Mouse (Mus musculus): ENCODE measurements around the gene Reg1.
"Not testable (repeated sequence)": the region's sequence is repeated elsewhere in the genome, so short reads cannot be mapped to it uniquely, and the experiment has no call there.

Reg1 gene

DNA sequence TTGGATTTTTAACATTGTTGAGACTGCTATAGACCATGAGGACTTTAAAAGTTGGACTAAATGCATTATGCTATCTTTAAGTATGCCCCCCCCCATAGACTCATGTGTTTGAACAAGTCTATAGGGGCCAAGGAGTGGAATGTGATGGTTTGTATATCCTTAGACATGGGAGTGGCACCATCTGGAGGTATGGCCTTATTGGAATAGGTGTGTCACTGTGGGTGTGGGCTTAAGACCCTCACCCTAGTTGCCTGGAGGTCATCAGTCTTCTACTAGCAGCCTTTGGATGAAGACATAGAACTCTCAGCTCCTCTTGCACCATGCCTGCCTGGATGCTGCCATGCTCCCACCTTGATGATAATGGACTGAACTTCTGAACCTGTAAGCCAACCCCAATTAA is at the start of gene Reg1:
Gene Reg1 (plus strand): TSS at position 301 of the 400 bp plus-strand sequence.
- not testable (repeated sequence) for DNase-seq (ENCODE audit: low read depth, low spot score)

DNA sequence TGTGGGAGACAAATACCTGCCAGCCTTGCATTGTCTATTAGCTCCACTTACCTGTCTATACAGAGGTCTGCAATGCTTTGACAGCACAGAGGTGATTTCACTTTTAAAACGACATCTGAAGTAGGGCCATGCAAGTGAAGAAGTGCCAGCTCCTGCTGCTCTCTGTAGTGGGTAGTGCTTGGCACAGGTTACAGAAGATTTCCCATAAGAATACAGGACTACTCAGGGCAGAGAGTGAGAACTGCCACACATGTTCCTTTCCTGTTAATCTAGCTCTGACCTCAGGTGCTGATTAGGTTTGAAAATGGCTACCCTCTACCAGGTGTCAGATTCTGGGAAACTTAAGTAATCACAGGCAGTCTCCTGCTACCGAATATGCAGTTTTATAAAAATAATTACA is 43.7 kb upstream of the Reg1 start, which contains the start of gene Reg3d:
Gene Reg3d (minus strand): TSS at position 101 of the 400 bp plus-strand sequence.
- DNase-seq (ENCODE audit: low read depth, low spot score), result no peak

DNA sequence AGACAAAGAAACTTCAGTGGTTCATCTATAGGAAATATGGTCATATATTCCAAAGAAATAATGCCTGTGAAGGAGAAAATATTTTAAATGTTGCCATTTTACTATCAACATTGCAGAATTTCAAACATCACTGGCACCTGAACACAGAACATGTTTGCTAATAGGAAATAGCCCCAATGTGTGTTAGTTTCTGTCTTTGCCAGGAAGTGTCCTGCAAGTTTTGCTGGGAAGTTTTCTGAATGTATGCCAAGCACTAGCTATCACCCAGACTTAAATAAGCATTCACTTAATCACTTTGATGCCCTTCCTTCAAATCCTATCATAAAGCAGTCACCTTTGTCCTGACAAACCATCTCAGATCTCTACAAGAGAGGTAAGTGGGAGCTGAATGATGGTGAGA is 42.1 kb upstream of the Reg1 start, which contains the start of gene Reg3a:
Gene Reg3a (plus strand): TSS at position 301 of the 400 bp plus-strand sequence.
- DNase-seq (ENCODE audit: low read depth, low spot score), result no peak

DNA sequence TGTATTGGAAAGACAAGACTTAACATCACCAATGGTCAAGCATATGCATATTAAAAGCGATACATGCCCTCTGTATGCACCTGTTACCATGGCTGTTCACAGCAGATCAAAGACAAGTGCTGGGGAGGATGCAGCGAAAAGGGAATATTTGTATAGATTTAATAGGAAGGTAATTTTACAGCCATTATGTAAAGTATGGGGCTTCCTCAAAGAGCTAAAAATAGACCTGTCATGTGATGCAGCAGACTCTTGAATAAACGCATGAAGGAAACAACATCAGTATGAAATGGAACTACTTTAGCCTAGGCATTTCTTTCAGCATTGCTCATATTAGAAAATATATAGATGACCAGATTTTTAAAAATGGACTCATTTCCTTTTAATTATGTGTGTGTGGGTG is 36.9 kb upstream of the Reg1 start:
- no peak for DNase-seq (ENCODE audit: low read depth, low spot score)

DNA sequence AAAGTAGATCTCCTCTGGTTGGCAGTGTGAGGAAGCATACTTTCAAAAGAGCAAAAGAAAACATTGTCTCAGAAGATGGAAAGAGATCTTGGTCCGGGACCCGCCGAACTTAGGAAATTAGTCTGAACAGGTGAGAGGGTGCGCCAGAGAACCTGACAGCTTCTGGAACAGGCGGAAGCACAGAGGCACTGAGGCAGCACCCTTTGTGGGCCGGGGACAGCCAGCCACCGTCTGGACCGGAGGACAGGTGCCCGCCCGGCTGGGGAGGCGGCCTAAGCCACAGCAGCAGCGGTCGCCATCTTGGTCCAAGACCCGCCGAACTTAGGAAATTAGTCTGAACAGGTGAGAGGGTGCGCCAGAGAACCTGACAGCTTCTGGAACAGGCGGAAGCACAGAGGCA is 27.2 kb upstream of the Reg1 start, which contains the start of gene Reg2:
Gene Reg2 (plus strand): TSS at position 301 of the 400 bp plus-strand sequence.
- DNase-seq (ENCODE audit: low read depth, low spot score), result not testable (repeated sequence)

DNA sequence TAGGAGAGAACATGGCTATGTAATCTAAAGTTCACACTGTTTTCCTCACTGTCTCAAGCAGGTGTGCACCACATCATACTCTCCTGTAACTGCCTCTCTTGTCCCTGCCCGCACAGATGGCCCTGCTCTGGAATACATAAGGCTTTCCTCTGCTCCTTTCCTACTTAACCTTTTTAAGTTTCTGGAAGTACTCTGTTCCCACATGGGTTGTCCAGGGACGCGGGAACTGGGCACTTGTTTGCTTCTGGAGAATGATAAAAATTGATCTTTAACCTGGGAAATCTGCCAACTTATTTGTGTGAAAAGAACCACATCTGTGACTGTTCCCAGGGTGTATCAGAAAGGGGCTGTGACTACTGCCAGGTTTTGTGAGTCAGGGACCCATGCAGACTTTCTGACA is 3.0 kb downstream of the Reg1 start:
- DNase-seq (ENCODE audit: low read depth, low spot score), result no peak

DNA sequence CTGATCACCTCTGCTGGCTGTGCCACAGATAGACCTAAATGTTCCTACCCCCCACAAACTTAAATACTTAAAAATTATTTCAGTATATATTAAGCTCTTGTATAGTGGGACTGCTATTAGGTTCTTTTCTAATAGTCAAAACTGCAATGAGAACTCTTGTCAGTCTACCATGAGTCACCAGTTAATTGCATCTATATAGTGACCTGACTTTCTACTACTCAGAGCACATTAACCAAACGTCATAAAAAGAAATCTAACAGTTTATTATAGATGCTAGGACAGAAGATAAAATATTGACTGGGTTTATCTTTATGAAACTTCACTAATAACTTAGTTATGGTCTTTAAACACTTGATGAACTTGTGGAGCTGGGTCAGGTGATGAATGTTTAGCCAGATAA is 24.7 kb downstream of the Reg1 start:
- no peak for DNase-seq (ENCODE audit: low read depth, low spot score)

DNA sequence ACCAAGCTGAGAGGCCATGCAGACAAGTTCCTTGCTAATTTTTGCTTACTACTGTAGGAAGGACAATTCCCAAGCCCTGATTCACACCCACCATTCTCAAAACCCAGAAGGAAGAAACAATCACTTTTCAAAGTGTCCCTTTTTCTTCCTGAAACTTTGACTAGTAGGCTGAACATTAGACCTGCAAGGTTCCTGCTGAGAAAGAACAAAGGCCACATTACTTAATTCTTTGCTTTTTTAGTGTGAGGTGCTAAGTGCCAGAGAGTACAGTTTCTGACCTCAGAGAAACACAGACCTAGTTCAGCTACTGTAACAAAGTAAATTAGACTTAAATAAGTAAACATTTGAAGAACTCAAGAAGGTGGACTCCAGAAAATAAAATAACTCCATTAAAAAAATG is 25.9 kb downstream of the Reg1 start:
- no peak for DNase-seq (ENCODE audit: low read depth, low spot score)

DNA sequence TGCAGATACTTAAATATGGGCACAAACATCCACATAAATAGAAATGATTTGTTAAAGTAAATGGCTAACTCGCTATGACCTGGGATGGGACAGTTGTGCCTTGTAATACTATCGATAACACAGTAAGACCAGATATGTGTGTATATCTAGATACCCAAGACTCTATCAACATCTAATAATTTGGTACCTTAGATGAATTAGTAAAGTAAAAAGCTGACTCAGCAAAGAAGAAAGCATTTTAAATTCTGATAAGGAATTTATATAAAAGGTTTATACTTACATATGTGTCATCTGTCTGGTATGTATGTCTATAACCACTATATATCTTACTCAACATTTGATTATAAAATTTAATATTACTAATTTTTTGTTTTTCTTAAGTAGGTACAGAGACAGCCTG is 30.3 kb downstream of the Reg1 start:
- DNase-seq (ENCODE audit: low read depth, low spot score), result no peak

DNA sequence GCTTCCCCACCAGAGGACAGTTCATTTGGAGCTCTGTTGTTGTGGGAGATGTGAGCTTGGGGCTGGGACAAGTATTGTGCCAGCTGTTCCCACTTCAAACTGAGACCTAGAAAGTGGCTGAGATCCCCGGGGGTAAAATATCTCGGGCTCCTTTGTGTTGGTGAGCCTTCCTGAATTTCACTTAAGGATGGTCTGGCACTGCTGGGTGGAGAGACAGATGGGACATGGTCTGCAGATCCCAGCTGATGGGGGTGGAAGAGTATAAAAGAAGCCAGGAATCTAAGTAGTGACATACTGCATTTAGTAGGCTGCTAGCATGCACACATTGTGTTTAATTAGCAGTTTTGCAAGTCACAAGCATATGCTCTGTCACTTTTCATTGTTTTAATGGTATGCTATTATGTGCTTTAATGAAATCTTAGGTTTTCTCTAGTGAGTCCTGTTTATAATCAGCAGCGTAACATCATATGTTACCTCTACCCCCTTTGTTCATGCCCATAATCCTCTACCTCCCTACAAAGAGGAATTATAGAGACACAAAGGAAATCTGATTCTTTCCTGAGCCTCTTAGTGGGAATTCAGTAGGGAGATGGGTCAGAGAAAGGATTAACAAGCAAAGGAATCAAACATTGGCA is 37.8 kb downstream of the Reg1 start:
- DNase-seq (ENCODE audit: low read depth, low spot score), result no peak

DNA sequence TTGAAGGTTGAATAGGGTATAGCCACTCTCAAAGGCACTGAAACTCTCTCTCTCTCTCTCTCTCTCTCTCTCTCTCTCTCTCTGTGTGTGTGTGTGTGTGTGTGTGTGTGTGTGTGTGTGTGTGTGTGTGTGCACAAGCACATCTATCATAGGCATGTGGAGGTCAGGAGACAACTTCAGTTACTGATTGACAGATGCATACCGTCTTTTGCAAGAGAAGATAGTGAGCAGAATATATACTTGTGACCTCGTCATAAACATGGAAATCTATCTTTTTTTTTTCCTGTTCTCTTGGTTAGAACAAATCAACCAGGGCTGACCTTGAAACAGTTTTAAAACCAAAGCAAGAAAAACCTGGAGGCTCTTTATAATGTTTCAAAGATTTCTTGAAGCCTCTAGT is 39.8 kb downstream of the Reg1 start:
- no peak for DNase-seq (ENCODE audit: low read depth, low spot score)

DNA sequence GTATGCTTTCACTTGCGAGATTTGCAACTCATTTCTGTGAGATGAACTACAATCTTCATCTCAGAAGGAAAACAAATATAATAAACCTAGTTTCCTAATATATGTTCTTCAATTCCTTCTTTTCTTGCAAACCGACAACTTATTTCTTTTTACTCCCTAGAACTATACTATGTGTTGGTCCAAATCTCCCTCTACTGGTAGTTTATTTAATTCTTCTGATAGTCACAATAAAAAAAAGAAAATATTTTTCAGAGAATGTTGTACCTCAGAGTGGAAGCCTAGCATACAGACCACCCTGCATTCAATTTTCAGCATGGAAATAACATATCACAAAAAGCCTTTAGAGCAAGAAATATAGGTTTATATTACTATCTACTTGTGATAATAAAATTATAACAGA is 40.8 kb downstream of the Reg1 start:
- DNase-seq (ENCODE audit: low read depth, low spot score), result no peak

DNA sequence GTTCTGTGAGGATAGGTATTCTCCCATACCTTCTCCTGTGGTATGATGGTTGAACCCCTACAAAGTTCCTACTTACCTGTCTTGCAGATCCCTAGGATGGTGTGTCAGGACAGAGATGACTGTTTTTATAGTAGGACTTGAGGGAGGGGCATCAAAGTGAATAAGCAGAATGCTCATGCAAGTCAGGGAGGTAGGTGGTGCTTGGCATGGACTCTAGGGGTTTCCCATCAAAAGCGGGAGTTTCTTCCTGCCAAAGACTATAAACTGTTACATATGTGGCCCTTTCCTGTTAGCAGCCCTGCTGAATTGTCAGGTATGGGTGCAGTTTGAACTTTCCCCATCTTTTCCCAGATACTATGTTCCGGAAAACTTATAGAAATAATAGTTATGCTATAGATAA is 46.3 kb downstream of the Reg1 start, which contains the start of gene Reg3g:
Gene Reg3g (minus strand): TSS at position 101 of the 400 bp plus-strand sequence.
- DNase-seq (ENCODE audit: low read depth, low spot score), result no peak

DNA sequence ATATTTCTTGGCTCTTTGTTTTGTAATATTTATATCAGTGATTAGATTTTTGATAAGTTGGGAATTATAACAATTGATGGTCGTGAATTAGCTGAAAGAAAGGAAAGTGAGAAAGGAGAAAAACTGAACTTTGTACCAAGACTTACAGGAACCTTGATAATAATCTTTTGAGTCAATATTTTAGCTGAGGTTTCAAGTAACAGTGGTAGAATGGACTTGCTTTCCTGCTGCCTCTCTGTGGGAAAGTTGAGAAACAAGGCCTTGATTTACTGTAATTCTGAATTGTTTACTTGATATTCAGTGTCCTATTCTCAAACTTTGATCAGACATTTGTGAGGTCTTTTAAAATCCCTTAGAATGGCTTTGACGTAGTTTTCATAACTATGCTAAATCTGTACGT is 46.8 kb downstream of the Reg1 start:
- DNase-seq (ENCODE audit: low read depth, low spot score), result no peak
